Mouse (Mus musculus): Measurements from ENCODE around the gene Wnk1.

GRCm38 (mm10) chr6:119915710-119916109, 122.8 kb downstream of the Wnk1 start:
- TF ChIP-seq CTCF (IDR thresholded peaks at IDR 0.05; ENCODE audit: low read depth) (no peak), EP300 (optimal IDR thresholded peaks at IDR 0.05) (no peak)

Data from stomach, postnatal 0 days (tissue).